Mouse (Mus musculus): Measurements from ENCODE around the gene Trim41. TPM values are rescaled to one million over a fixed set of nuclear protein-coding genes. Genes with fewer than 3 reads are reported as not detected.
"Not testable (repeated sequence)": the region's sequence is repeated elsewhere in the genome, so short reads cannot be mapped to it uniquely, and the experiment has no call there.

Gene Trim41
- polyA plus RNA-seq, 1 experiment from 2014 or later = 6.3 TPM

- ATAC-seq (ENCODE audit: low FRiP score, low TSS enrichment) = no peak
These were observed 16.1 kb upstream of the Trim41 start for GRCm38 (mm10) chr11:48833078-48833730.

GRCm38 (mm10) chr11:48831273-48831672 lies 14.1 kb upstream of the Trim41 start:
- 81% methylated on average over 2 of the region's 2 CpGs for WGBS
- H3K36me3 ChIP-seq (ENCODE audit: control insufficient read depth, insufficient read depth, low read length) = no peaks in the 10 kb centered on the region
- no peak overlapping the region for H3K4me2 ChIP-seq (ENCODE audit: low read length)
- DNase-seq = no peak
- H3K27me3 ChIP-seq (ENCODE audit: control insufficient read depth, insufficient read depth, low read length) = no peaks in the 10 kb centered on the region; the same call in 1 of the 2 replicates
- H3K4me1 ChIP-seq (ENCODE audit: control insufficient read depth, insufficient read depth, low read length) = 0 out of 2 replicates have a peak, but pooled peaks cover 3% of the 10 kb centered on the region
- no peak for ATAC-seq (ENCODE audit: low FRiP score, low TSS enrichment)
- H3K9me3 ChIP-seq (ENCODE audit: control insufficient read depth, low read length) = no peaks in the 10 kb centered on the region
- H3K27ac ChIP-seq (replicated peaks; ENCODE audit: low read depth, low read length) = no peak overlapping the region
- H3K9ac ChIP-seq (replicated peaks; ENCODE audit: low read length) = no peak overlapping the region
- H3K4me3 ChIP-seq (replicated peaks; ENCODE audit: low read depth, low read length) = no peak overlapping the region

More at GRCm38 (mm10) chr11:48833078-48833730, 16.1 kb upstream of the Trim41 start:
- peak overlapping the region; percentile 53 for H3K4me3 ChIP-seq (replicated peaks; ENCODE audit: low read depth, low read length)
- no peak overlapping the region for H3K27ac ChIP-seq (replicated peaks; ENCODE audit: low read depth, low read length)
- no peak overlapping the region for H3K9ac ChIP-seq (replicated peaks; ENCODE audit: low read length)
- no peaks in the 10 kb centered on the region for H3K36me3 ChIP-seq (ENCODE audit: control insufficient read depth, insufficient read depth, low read length)
- peak overlapping the region; percentile 65 for H3K4me2 ChIP-seq (ENCODE audit: low read length)
- H3K27me3 ChIP-seq (ENCODE audit: control insufficient read depth, insufficient read depth, low read length) = no peaks in the 10 kb centered on the region; the same call in 1 of the 2 replicates
- no peak for DNase-seq
- H3K4me1 ChIP-seq (ENCODE audit: control insufficient read depth, insufficient read depth, low read length) = peaks cover 1% of the 10 kb centered on the region
- 44% methylated on average over 9 of the region's 9 CpGs for WGBS
- H3K9me3 ChIP-seq (ENCODE audit: control insufficient read depth, low read length) = no peaks in the 10 kb centered on the region

- Histone ChIP-seq H3K9me3 (ENCODE audit: control insufficient read depth, low read length) (no peaks in the 10 kb centered on the region), H3K27me3 (ENCODE audit: control insufficient read depth, insufficient read depth, low read length) (no peaks in the 10 kb centered on the region), H3K4me3 (replicated peaks; ENCODE audit: low read depth, low read length) (no peak overlapping the region), H3K27ac (replicated peaks; ENCODE audit: low read depth, low read length) (no peak overlapping the region), H3K9ac (replicated peaks; ENCODE audit: low read length) (no peak overlapping the region), H3K4me2 (ENCODE audit: low read length) (no peak overlapping the region), H3K4me1 (ENCODE audit: control insufficient read depth, insufficient read depth, low read length) (0 out of 2 replicates have a peak, but pooled peaks cover 3% of the 10 kb centered on the region), H3K36me3 (ENCODE audit: control insufficient read depth, insufficient read depth, low read length) (no peaks in the 10 kb centered on the region)
- WGBS = 77% methylated on average over 2 of the region's 2 CpGs
- no peak for DNase-seq
- ATAC-seq (ENCODE audit: low FRiP score, low TSS enrichment) = no peak
These were observed 13.1 kb upstream of the Trim41 start for GRCm38 (mm10) chr11:48830279-48830678.

- no peak overlapping the region for H3K4me2 ChIP-seq (ENCODE audit: low read length)
- H3K27ac ChIP-seq (replicated peaks; ENCODE audit: low read depth, low read length) = no peak overlapping the region
- peaks cover 18% of the 10 kb centered on the region for H3K27me3 ChIP-seq (ENCODE audit: control insufficient read depth, insufficient read depth, low read length)
- 73% methylated on average over 6 of the region's 6 CpGs for WGBS
- H3K9me3 ChIP-seq (ENCODE audit: control insufficient read depth, low read length) = no peaks in the 10 kb centered on the region
- no peak for ATAC-seq (ENCODE audit: low FRiP score, low TSS enrichment)
- no peak overlapping the region for H3K9ac ChIP-seq (replicated peaks; ENCODE audit: low read length)
- DNase-seq = no peak
- H3K4me3 ChIP-seq (replicated peaks; ENCODE audit: low read depth, low read length) = no peak overlapping the region
- H3K36me3 ChIP-seq (ENCODE audit: control insufficient read depth, insufficient read depth, low read length) = no peaks in the 10 kb centered on the region
- H3K4me1 ChIP-seq (ENCODE audit: control insufficient read depth, insufficient read depth, low read length) = peaks cover 10% of the 10 kb centered on the region; the same call in 1 of the 2 replicates
These were observed 10.8 kb upstream of the Trim41 start for GRCm38 (mm10) chr11:48827926-48828325.

- 1% methylated on average over 6 of the region's 6 CpGs for WGBS
- DNase-seq = peak; percentile 51
These were observed 9.6 kb upstream of the Trim41 start for GRCm38 (mm10) chr11:48826752-48827096.

GRCm38 (mm10) chr11:48825979-48826751 lies 9.0 kb upstream of the Trim41 start, which contains the start of the genes Trim7 and Gm12184:
Trim7 (plus strand) TSS chr11:48826140.
Gm12184 (minus strand) TSS chr11:48826655.
- not testable (repeated sequence) for H3K9me3 ChIP-seq (ENCODE audit: control insufficient read depth, low read length); H3K27ac ChIP-seq (replicated peaks; ENCODE audit: low read depth, low read length); DNase-seq; H3K36me3 ChIP-seq (ENCODE audit: control insufficient read depth, insufficient read depth, low read length); H3K9ac ChIP-seq (replicated peaks; ENCODE audit: low read length)
- under 1% methylated on average over 42 of the region's 92 CpGs for WGBS
- Histone ChIP-seq H3K27me3 (ENCODE audit: control insufficient read depth, insufficient read depth, low read length) (peaks cover 18% of the 10 kb centered on the region), H3K4me3 (replicated peaks; ENCODE audit: low read depth, low read length) (peak within 1 kb of the TSS; percentile 39), H3K4me1 (ENCODE audit: control insufficient read depth, insufficient read depth, low read length) (peaks cover 10% of the 10 kb centered on the region; the same call in 1 of the 2 replicates), H3K4me2 (ENCODE audit: low read length) (peak within 1 kb of the TSS; percentile 51)
- peak; percentile 80 for ATAC-seq (ENCODE audit: low FRiP score, low TSS enrichment)

More at GRCm38 (mm10) chr11:48826752-48827096, 9.6 kb upstream of the Trim41 start:
- Histone ChIP-seq H3K9me3 (ENCODE audit: control insufficient read depth, low read length) (no peaks in the 10 kb centered on the region), H3K27ac (replicated peaks; ENCODE audit: low read depth, low read length) (no peak overlapping the region), H3K36me3 (ENCODE audit: control insufficient read depth, insufficient read depth, low read length) (no peaks in the 10 kb centered on the region), H3K4me3 (replicated peaks; ENCODE audit: low read depth, low read length) (peak overlapping the region; percentile 39), H3K4me2 (ENCODE audit: low read length) (peak overlapping the region; percentile 51), H3K9ac (replicated peaks; ENCODE audit: low read length) (no peak overlapping the region; the same call in 1 of the 2 replicates), H3K27me3 (ENCODE audit: control insufficient read depth, insufficient read depth, low read length) (peaks cover 18% of the 10 kb centered on the region), H3K4me1 (ENCODE audit: control insufficient read depth, insufficient read depth, low read length) (peaks cover 10% of the 10 kb centered on the region; the same call in 1 of the 2 replicates)
- ATAC-seq (ENCODE audit: low FRiP score, low TSS enrichment) = no peak; the same call in 1 of the 2 replicates

GRCm38 (mm10) chr11:48824311-48824830 lies 7.2 kb upstream of the Trim41 start:
- no peaks in the 10 kb centered on the region for H3K9me3 ChIP-seq (ENCODE audit: control insufficient read depth, low read length)
- no peak overlapping the region for H3K9ac ChIP-seq (replicated peaks; ENCODE audit: low read length)
- 4% methylated on average over 22 of the region's 22 CpGs for WGBS
- peak overlapping the region; percentile 51 for H3K4me2 ChIP-seq (ENCODE audit: low read length)
- H3K27me3 ChIP-seq (ENCODE audit: control insufficient read depth, insufficient read depth, low read length) = peaks cover 18% of the 10 kb centered on the region
- DNase-seq (no peak), ATAC-seq (ENCODE audit: low FRiP score, low TSS enrichment) (no peak)
- H3K27ac ChIP-seq (replicated peaks; ENCODE audit: low read depth, low read length) = no peak overlapping the region
- H3K36me3 ChIP-seq (ENCODE audit: control insufficient read depth, insufficient read depth, low read length) = no peaks in the 10 kb centered on the region
- peaks cover 10% of the 10 kb centered on the region; the same call in 1 of the 2 replicates for H3K4me1 ChIP-seq (ENCODE audit: control insufficient read depth, insufficient read depth, low read length)
- H3K4me3 ChIP-seq (replicated peaks; ENCODE audit: low read depth, low read length) = peak overlapping the region; percentile 23

GRCm38 (mm10) chr11:48823536-48823972 lies 6.4 kb upstream of the Trim41 start:
- ATAC-seq (ENCODE audit: low FRiP score, low TSS enrichment) = no peak
- H3K4me3 ChIP-seq (replicated peaks; ENCODE audit: low read depth, low read length) = peak overlapping the region; percentile 23

More at GRCm38 (mm10) chr11:48823536-48823972, 6.4 kb upstream of the Trim41 start:
- peak overlapping the region; percentile 51 for H3K4me2 ChIP-seq (ENCODE audit: low read length)
- no peaks in the 10 kb centered on the region for H3K36me3 ChIP-seq (ENCODE audit: control insufficient read depth, insufficient read depth, low read length)
- 1% methylated on average over 15 of the region's 15 CpGs for WGBS
- no peak overlapping the region for H3K9ac ChIP-seq (replicated peaks; ENCODE audit: low read length)
- H3K9me3 ChIP-seq (ENCODE audit: control insufficient read depth, low read length) = no peaks in the 10 kb centered on the region
- peaks cover 18% of the 10 kb centered on the region for H3K27me3 ChIP-seq (ENCODE audit: control insufficient read depth, insufficient read depth, low read length)
- no peak overlapping the region for H3K27ac ChIP-seq (replicated peaks; ENCODE audit: low read depth, low read length)
- DNase-seq = peak; percentile 86
- peaks cover 10% of the 10 kb centered on the region; the same call in 1 of the 2 replicates for H3K4me1 ChIP-seq (ENCODE audit: control insufficient read depth, insufficient read depth, low read length)

Measured in midbrain, embryonic 14.5 days (tissue).